Mouse (Mus musculus): ENCODE data around the gene Klhdc8a.
"Not testable (repeated sequence)": the region's sequence is repeated elsewhere in the genome, so short reads cannot be mapped to it uniquely, and the experiment has no call there.

Klhdc8a gene

GRCm38 (mm10) chr1:132343656-132344055, 45.2 kb downstream of the Klhdc8a start:
- DNase-seq (ENCODE audit: low spot score in 2 of 2), result no peak

GRCm38 (mm10) chr1:132345514-132345913, 47.1 kb downstream of the Klhdc8a start:
- DNase-seq (ENCODE audit: low spot score in 2 of 2), result no peak

- no peak for DNase-seq (ENCODE audit: low spot score in 2 of 2)
Measured at GRCm38 (mm10) chr1:132346134-132346851, 47.9 kb downstream of the Klhdc8a start.

GRCm38 (mm10) chr1:132346951-132347350, 48.5 kb downstream of the Klhdc8a start:
- no peak for DNase-seq (ENCODE audit: low spot score in 2 of 2)

GRCm38 (mm10) chr1:132348401-132348800, 50.0 kb downstream of the Klhdc8a start:
- DNase-seq (ENCODE audit: low spot score in 2 of 2), result no peak

GRCm38 (mm10) chr1:132349049-132349448, 50.6 kb downstream of the Klhdc8a start:
- DNase-seq (ENCODE audit: low spot score in 2 of 2), result not testable (repeated sequence)

- DNase-seq (ENCODE audit: low spot score in 2 of 2), result not testable (repeated sequence)
Measured at GRCm38 (mm10) chr1:132349601-132350000, 51.2 kb downstream of the Klhdc8a start.

GRCm38 (mm10) chr1:132351058-132351457, 52.6 kb downstream of the Klhdc8a start:
- no peak for DNase-seq (ENCODE audit: low spot score in 2 of 2)

- DNase-seq (ENCODE audit: low spot score in 2 of 2), result no peak
Measured at GRCm38 (mm10) chr1:132353389-132353788, 55.0 kb downstream of the Klhdc8a start.

- DNase-seq (ENCODE audit: low spot score in 2 of 2), result no peak
Measured at GRCm38 (mm10) chr1:132354234-132354633, 55.8 kb downstream of the Klhdc8a start.

GRCm38 (mm10) chr1:132355162-132355601, 56.8 kb downstream of the Klhdc8a start:
- no peak for DNase-seq (ENCODE audit: low spot score in 2 of 2)

- peak; percentile 80 to 83 for DNase-seq (ENCODE audit: low spot score in 2 of 2)
Measured at GRCm38 (mm10) chr1:132355841-132356242, 57.4 kb downstream of the Klhdc8a start.

- no peak for DNase-seq (ENCODE audit: low spot score in 2 of 2)
Measured at GRCm38 (mm10) chr1:132356841-132357240, 58.4 kb downstream of the Klhdc8a start.

Measured in frontal cortex, postnatal 25 days (tissue).